Mouse (Mus musculus): Measurements from ENCODE around the gene Slc25a34.

GRCm38 (mm10) chr4:141598199-141598893 lies 25.3 kb downstream of the Slc25a34 start:
- TF ChIP-seq POLR2A (IDR thresholded peaks at IDR 0.05; ENCODE audit: borderline replicate concordance, control insufficient read depth, low read depth, low read length) (no peak), CTCF (IDR thresholded peaks at IDR 0.05; ENCODE audit: control insufficient read depth, insufficient read depth, low read length) (no peak)

All from bone marrow, adult 2 months (tissue).